Mouse (Mus musculus): ENCODE data around the gene Col19a1. TPM values are rescaled to one million over a fixed set of nuclear protein-coding genes. Genes with fewer than 3 reads are reported as not detected.
A peak's percentile ranks its signal among the peaks of the same experiment; 100 is the strongest.

Col19a1 gene
- total and polyA plus RNA-seq, 3 experiments, result 0.08 TPM; not detected in 2

DNA sequence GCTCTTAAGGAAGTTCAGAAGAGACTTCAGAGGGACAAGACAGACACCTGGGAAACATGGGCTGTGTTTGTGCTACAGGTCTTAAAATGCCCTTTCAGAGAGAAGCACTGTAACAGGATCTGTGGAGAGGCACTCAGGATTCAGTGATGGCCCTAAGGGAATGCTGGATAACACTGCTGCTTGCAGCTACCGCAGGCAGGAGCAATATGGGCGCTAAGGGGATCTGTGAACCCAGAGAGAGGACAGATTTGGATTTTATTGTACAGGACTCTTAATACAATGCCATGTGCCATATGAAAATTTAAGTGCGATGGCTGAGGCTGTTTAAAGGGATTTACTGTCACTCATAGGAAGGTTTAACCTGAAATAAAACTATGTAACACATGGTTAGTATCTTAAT lies 270.8 kb downstream of the Col19a1 start:
- Histone ChIP-seq H3K79me2 (replicated peaks; ENCODE audit: control insufficient read depth, insufficient read depth, low read length) (no peaks in the 10 kb centered on the region), H3K27ac (no peak overlapping the region), H3K9ac (ENCODE audit: low read depth, low read length) (no peak overlapping the region), H3K4me3 (no peak overlapping the region), H3K4me1 (ENCODE audit: control insufficient read depth, insufficient read depth, low read length) (no peaks in the 10 kb centered on the region), H3K36me3 (ENCODE audit: control insufficient read depth, insufficient read depth, low read length) (no peaks in the 10 kb centered on the region), H3K27me3 (ENCODE audit: control insufficient read depth, insufficient read depth, low read length) (no peaks in the 10 kb centered on the region)
- TF ChIP-seq CTCF (IDR thresholded peaks at IDR 0.05), result no peak
- TF ChIP-seq EP300 (IDR thresholded peaks at IDR 0.05; ENCODE audit: insufficient read depth, low read depth, low read length), result no peak
- TF ChIP-seq POLR2A (IDR thresholded peaks at IDR 0.05; ENCODE audit: insufficient read depth, low read depth, low read length), result no peak
- intact Hi-C loops (cut with DNase I), result no loop called here
- DNase-seq, result no peak
- 77% methylated on average over 3 of the region's 3 CpGs for WGBS

GRCm38 (mm10) chr1:24310847-24311246 lies 276.4 kb downstream of the Col19a1 start:
- H3K79me2 ChIP-seq (replicated peaks; ENCODE audit: control insufficient read depth, insufficient read depth, low read length), result no peaks in the 10 kb centered on the region
- H3K4me3 ChIP-seq, result no peak overlapping the region
- TF ChIP-seq POLR2A (IDR thresholded peaks at IDR 0.05; ENCODE audit: insufficient read depth, low read depth, low read length) (no peak), CTCF (IDR thresholded peaks at IDR 0.05) (no peak), EP300 (IDR thresholded peaks at IDR 0.05; ENCODE audit: insufficient read depth, low read depth, low read length) (no peak)
- no peak overlapping the region for H3K9ac ChIP-seq (ENCODE audit: low read depth, low read length)
- no peak for DNase-seq
- no peak overlapping the region for H3K27ac ChIP-seq
- no peaks in the 10 kb centered on the region for H3K4me1 ChIP-seq (ENCODE audit: control insufficient read depth, insufficient read depth, low read length)
- H3K27me3 ChIP-seq (ENCODE audit: control insufficient read depth, insufficient read depth, low read length), result no peaks in the 10 kb centered on the region
- intact Hi-C loops (cut with DNase I), result no loop called here
- whole genome bisulfite sequencing, result 76% methylated on average over 4 of the region's 4 CpGs
- H3K36me3 ChIP-seq (ENCODE audit: control insufficient read depth, insufficient read depth, low read length), result no peaks in the 10 kb centered on the region

DNA sequence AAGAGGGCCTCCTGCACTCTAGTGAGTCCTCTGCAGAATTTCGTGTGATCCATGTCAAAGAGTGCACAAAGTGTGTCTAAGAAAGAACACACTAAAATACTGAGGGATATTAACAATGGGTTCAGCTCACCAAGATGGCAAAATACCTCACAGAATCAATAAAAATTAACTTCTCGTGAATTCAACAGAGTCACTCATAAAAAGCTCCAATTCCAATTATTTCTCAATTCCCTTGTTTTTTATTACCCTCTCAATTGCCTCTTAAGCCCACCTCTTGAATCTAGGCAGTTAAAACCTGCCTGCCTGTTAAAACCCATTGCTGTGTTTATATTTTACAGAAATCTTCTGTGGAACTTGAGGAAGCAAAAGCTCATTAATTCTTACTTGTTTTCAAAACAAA lies 277.1 kb downstream of the Col19a1 start:
- H3K36me3 ChIP-seq (ENCODE audit: control insufficient read depth, insufficient read depth, low read length), result no peaks in the 10 kb centered on the region
- H3K79me2 ChIP-seq (replicated peaks; ENCODE audit: control insufficient read depth, insufficient read depth, low read length), result no peaks in the 10 kb centered on the region
- no peak for TF ChIP-seq EP300 (IDR thresholded peaks at IDR 0.05; ENCODE audit: insufficient read depth, low read depth, low read length)
- H3K27me3 ChIP-seq (ENCODE audit: control insufficient read depth, insufficient read depth, low read length), result no peaks in the 10 kb centered on the region
- WGBS, result 39% methylated on average over 2 of the region's 2 CpGs
- DNase-seq, result no peak
- intact Hi-C loops (cut with DNase I), result no loop called here
- H3K27ac ChIP-seq, result no peak overlapping the region
- H3K4me3 ChIP-seq, result no peak overlapping the region
- H3K9ac ChIP-seq (ENCODE audit: low read depth, low read length), result no peak overlapping the region
- no peaks in the 10 kb centered on the region for H3K4me1 ChIP-seq (ENCODE audit: control insufficient read depth, insufficient read depth, low read length)

GRCm38 (mm10) chr1:24303077-24303476 lies 284.2 kb downstream of the Col19a1 start:
- Histone ChIP-seq H3K27me3 (ENCODE audit: control insufficient read depth, insufficient read depth, low read length) (no peaks in the 10 kb centered on the region), H3K27ac (no peak overlapping the region), H3K9ac (ENCODE audit: low read depth, low read length) (no peak overlapping the region), H3K36me3 (ENCODE audit: control insufficient read depth, insufficient read depth, low read length) (no peaks in the 10 kb centered on the region), H3K79me2 (replicated peaks; ENCODE audit: control insufficient read depth, insufficient read depth, low read length) (no peaks in the 10 kb centered on the region), H3K4me1 (ENCODE audit: control insufficient read depth, insufficient read depth, low read length) (no peaks in the 10 kb centered on the region), H3K4me3 (no peak overlapping the region)
- 76% methylated on average over 7 of the region's 7 CpGs for WGBS
- no peak for DNase-seq
- intact Hi-C loops (cut with DNase I), result no loop called here
- TF ChIP-seq POLR2A (IDR thresholded peaks at IDR 0.05; ENCODE audit: insufficient read depth, low read depth, low read length) (no peak), EP300 (IDR thresholded peaks at IDR 0.05; ENCODE audit: insufficient read depth, low read depth, low read length) (no peak), CTCF (IDR thresholded peaks at IDR 0.05) (no peak)

- no peaks in the 10 kb centered on the region for H3K79me2 ChIP-seq (replicated peaks; ENCODE audit: control insufficient read depth, insufficient read depth, low read length)
- H3K27ac ChIP-seq, result no peak overlapping the region
- H3K4me1 ChIP-seq (ENCODE audit: control insufficient read depth, insufficient read depth, low read length), result no peaks in the 10 kb centered on the region
- 14% methylated on average over 8 of the region's 8 CpGs for WGBS
- H3K9ac ChIP-seq (ENCODE audit: low read depth, low read length), result no peak overlapping the region
- H3K36me3 ChIP-seq (ENCODE audit: control insufficient read depth, insufficient read depth, low read length), result no peaks in the 10 kb centered on the region
- intact Hi-C loops (cut with DNase I), result no loop called here
- no peak overlapping the region for H3K4me3 ChIP-seq
- DNase-seq, result peak in 1 of 2 experiments; percentile 28
- TF ChIP-seq CTCF (IDR thresholded peaks at IDR 0.05), result peak; percentile 78
- no peak for TF ChIP-seq POLR2A (IDR thresholded peaks at IDR 0.05; ENCODE audit: insufficient read depth, low read depth, low read length)
- no peaks in the 10 kb centered on the region for H3K27me3 ChIP-seq (ENCODE audit: control insufficient read depth, insufficient read depth, low read length)
Measured at GRCm38 (mm10) chr1:24302674-24303073, 284.6 kb downstream of the Col19a1 start.

- no peak for TF ChIP-seq EP300 (IDR thresholded peaks at IDR 0.05; ENCODE audit: insufficient read depth, low read depth, low read length)
- TF ChIP-seq CTCF (IDR thresholded peaks at IDR 0.05), result peak; percentile 21
- TF ChIP-seq POLR2A (IDR thresholded peaks at IDR 0.05; ENCODE audit: insufficient read depth, low read depth, low read length), result no peak
- Histone ChIP-seq H3K4me3 (no peak overlapping the region), H3K27me3 (ENCODE audit: control insufficient read depth, insufficient read depth, low read length) (no peaks in the 10 kb centered on the region), H3K27ac (no peak overlapping the region), H3K79me2 (replicated peaks; ENCODE audit: control insufficient read depth, insufficient read depth, low read length) (no peaks in the 10 kb centered on the region), H3K4me1 (ENCODE audit: control insufficient read depth, insufficient read depth, low read length) (no peaks in the 10 kb centered on the region), H3K9ac (ENCODE audit: low read depth, low read length) (no peak overlapping the region), H3K36me3 (ENCODE audit: control insufficient read depth, insufficient read depth, low read length) (no peaks in the 10 kb centered on the region)
- WGBS, result 82% methylated on average over 3 of the region's 3 CpGs
- DNase-seq, result no peak
- intact Hi-C loops (cut with DNase I), result no loop called here
Measured at GRCm38 (mm10) chr1:24300700-24301099, 286.6 kb downstream of the Col19a1 start.

Measured in heart, adult 2 months (tissue).